ENCODE assay signal across 8 mouse cellular contexts in genomic region chr4:111626118-111626830, GRCm38 (mm10).
DNase-seq lines count a peak whose midpoint lies in the region; ATAC-seq and TF ChIP-seq lines count a peak whose summit lies in the region.

No protein-coding gene starts in this region.

- TF ChIP-seq CTCF in E14TG2a.4 (conservative IDR thresholded peaks at IDR 0.05; ENCODE audit: low read length), result peak; percentile 80
- TF ChIP-seq CTCF in liver, postnatal 0 days (IDR thresholded peaks at IDR 0.05; ENCODE audit: low read depth), result peak; percentile 78

- no peaks in the 10 kb centered on the region for H3K9me3 ChIP-seq in E14TG2a.4 (ENCODE audit: low read length)
- no peaks in the 10 kb centered on the region for H3K9me3 ChIP-seq in forebrain, embryonic 10.5 days
- no peaks in the 10 kb centered on the region for H3K9me3 ChIP-seq in liver, postnatal 0 days (ENCODE audit: low read length)

- H3K27me3 ChIP-seq in E14TG2a.4 (ENCODE audit: insufficient read depth, low read length), result no peaks in the 10 kb centered on the region
- H3K27me3 ChIP-seq in forebrain, embryonic 10.5 days (ENCODE audit: poor library complexity, severe bottlenecking), result no peaks in the 10 kb centered on the region
- H3K27me3 ChIP-seq in liver, postnatal 0 days (ENCODE audit: insufficient read depth, low read length), result no peaks in the 10 kb centered on the region

- 43% methylated on average over 8 of the region's 8 CpGs for WGBS in forebrain, embryonic 10.5 days
- 32% methylated on average over 8 of the region's 8 CpGs for WGBS in liver, postnatal 0 days (ENCODE audit: insufficient replicate concordance)

- no peaks in the 10 kb centered on the region for H3K4me1 ChIP-seq in E14TG2a.4 (replicated peaks; ENCODE audit: low read depth, low read length)
- H3K4me1 ChIP-seq in forebrain, embryonic 10.5 days, result 0 out of 2 replicates have a peak, but pooled peaks cover 4% of the 10 kb centered on the region
- H3K4me1 ChIP-seq in liver, postnatal 0 days (ENCODE audit: insufficient read depth), result no peaks in the 10 kb centered on the region

- ATAC-seq in liver, postnatal 0 days, result no peak

- no peak overlapping the region for H3K9ac ChIP-seq in liver, postnatal 0 days (replicated peaks)

- H3K27ac ChIP-seq in forebrain, embryonic 10.5 days, result peak overlapping the region; percentile 64; the same call in 1 of the 2 replicates
- no peak overlapping the region for H3K27ac ChIP-seq in liver, postnatal 0 days (ENCODE audit: low read depth)

- intact Hi-C loops in heart, postnatal 10 days (cut with DNase I), result loop anchor here (1.0 to 5.0 kb wide), 4 partner anchors 130 to 1574 kb away; no protein-coding TSS in a partner anchor

- H3K4me2 ChIP-seq in liver, postnatal 0 days (ENCODE audit: low read depth, low read length), result no peak overlapping the region

- TF ChIP-seq EP300 in liver, postnatal 0 days (IDR thresholded peaks at IDR 0.05; ENCODE audit: low read depth), result no peak

- DNase-seq in c-Kit-positive CD71-negative TER-119-negative erythroid progenitor cells, embryonic 14.5 days (ENCODE audit: low read depth), result peak; percentile 24
- peak; percentile 78 for DNase-seq in forebrain, embryonic 10.5 days (ENCODE audit: extremely low spot score, low spot score)
- peak; percentile 68 to 83 for DNase-seq in heart, postnatal 10 days
- DNase-seq in kidney, postnatal 36 days, result peak; percentile 46 to 84
- DNase-seq in liver, postnatal 0 days, result peak; percentile 67
- peak; percentile 49 for DNase-seq in ovary, postnatal 10 days (ENCODE audit: low spot score)
- DNase-seq in thymus, postnatal 0 days (ENCODE audit: low spot score), result peak; percentile 46

- H3K4me3 ChIP-seq in E14TG2a.4 (replicated peaks; ENCODE audit: low read length), result no peak overlapping the region
- H3K4me3 ChIP-seq in forebrain, embryonic 10.5 days, result no peak overlapping the region
- no peak overlapping the region for H3K4me3 ChIP-seq in liver, postnatal 0 days (ENCODE audit: low read depth, low read length)

- no peaks in the 10 kb centered on the region for H3K36me3 ChIP-seq in E14TG2a.4 (ENCODE audit: insufficient read depth, low read length)
- no peaks in the 10 kb centered on the region for H3K36me3 ChIP-seq in forebrain, embryonic 10.5 days (replicated peaks)
- H3K36me3 ChIP-seq in liver, postnatal 0 days (replicated peaks; ENCODE audit: insufficient read depth, low read length), result no peaks in the 10 kb centered on the region

Comparison
In these comparisons a context has a peak if more than half of its experiments do, and no peak if none do; other contexts are left out.
1. DNase-seq: peak in every context shown above with its lines; median percentile 78 in forebrain, embryonic 10.5 days; 76 in heart, postnatal 10 days; 67 in liver, postnatal 0 days; 65 in kidney, postnatal 36 days; 49 in ovary, postnatal 10 days; 46 in thymus, postnatal 0 days; 24 in c-Kit-positive CD71-negative TER-119-negative erythroid progenitor cells, embryonic 14.5 days.